ENCODE assay signal across 10 mouse cellular contexts in the genomic region with DNA sequence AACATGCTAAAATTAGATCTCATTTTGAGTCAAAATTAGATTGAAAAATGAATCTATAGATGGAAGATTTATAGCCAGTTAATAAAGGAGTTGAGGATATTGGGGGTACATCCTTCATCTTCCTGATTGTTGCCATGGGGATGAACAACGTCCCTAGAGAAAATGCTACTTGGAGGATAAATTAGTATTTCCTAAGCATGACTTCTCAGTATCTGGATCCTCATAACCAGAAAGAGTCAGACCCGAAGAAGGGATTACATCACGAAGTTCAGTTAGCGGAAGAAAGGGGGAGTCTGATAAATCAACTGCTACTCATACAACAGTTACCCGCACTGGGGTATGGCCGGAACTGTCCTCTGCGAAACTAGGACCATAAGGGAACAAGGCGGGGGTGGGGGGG. TPM values are rescaled to one million over a fixed set of nuclear protein-coding genes. Genes with fewer than 3 reads are reported as not detected.
A peak's percentile ranks its signal among the peaks of the same experiment; 100 is the strongest.
DNase-seq lines count a peak whose midpoint lies in the region; ATAC-seq lines count a peak whose summit lies in the region.
"Had no signal": no experiment of that assay in that cellular context is flagged by ENCODE, and none has a peak within 500 bp of the region (broad histone marks: within the 10 kb centered on the region; RNA-seq: fewer than 3 reads in every experiment).

No protein-coding gene starts in this region.

- H3K27me3 ChIP-seq in liver, embryonic 11.5 days (replicated peaks; ENCODE audit: control insufficient read depth, insufficient read depth, low read length): no peaks in the 10 kb centered on the region
- H3K27me3 ChIP-seq in forebrain, embryonic 12.5 days: no peaks in the 10 kb centered on the region
- H3K27me3 ChIP-seq in limb, embryonic 15.5 days: no peaks in the 10 kb centered on the region
- H3K27me3 ChIP-seq in splenic B cell, adult 2 months (ENCODE audit: control insufficient read depth, insufficient read depth, low read length, poor library complexity, severe bottlenecking): no peaks in the 10 kb centered on the region

- WGBS in liver, embryonic 11.5 days: 36% methylated on average over 8 of the region's 8 CpGs
- 50% methylated on average over 8 of the region's 8 CpGs for WGBS in forebrain, embryonic 12.5 days
- 57% methylated on average over 8 of the region's 8 CpGs for WGBS in limb, embryonic 15.5 days

- peak overlapping the region; percentile 94 for H3K4me2 ChIP-seq in liver, embryonic 11.5 days
- H3K4me2 ChIP-seq in forebrain, embryonic 12.5 days: peak overlapping the region; percentile 80
- peak overlapping the region; percentile 90 for H3K4me2 ChIP-seq in limb, embryonic 15.5 days

- no peak overlapping the region for H3K9ac ChIP-seq in liver, embryonic 11.5 days (ENCODE audit: low read depth, low read length)
- H3K9ac ChIP-seq in forebrain, embryonic 12.5 days: no peak overlapping the region
- no peak overlapping the region for H3K9ac ChIP-seq in limb, embryonic 15.5 days

- H3K4me3 ChIP-seq in liver, embryonic 11.5 days (ENCODE audit: low read depth, low read length): peak overlapping the region; percentile 87; the same call in 1 of the 2 replicates
- H3K4me3 ChIP-seq in forebrain, embryonic 12.5 days (replicated peaks): peak overlapping the region; percentile 93; the same call in 1 of the 2 replicates
- no peak overlapping the region; the same call in 1 of the 2 replicates for H3K4me3 ChIP-seq in limb, embryonic 15.5 days

- no peak overlapping the region for H3K27ac ChIP-seq in liver, embryonic 11.5 days (ENCODE audit: low read depth, low read length)
- no peak overlapping the region for H3K27ac ChIP-seq in forebrain, embryonic 12.5 days
- H3K27ac ChIP-seq in limb, embryonic 15.5 days: no peak overlapping the region

- ATAC-seq in liver, embryonic 11.5 days (replicated peaks; ENCODE audit: low FRiP score): no peak
- no peak for ATAC-seq in forebrain, embryonic 12.5 days (ENCODE audit: low FRiP score)
- no peak for ATAC-seq in limb, embryonic 15.5 days (ENCODE audit: insufficient number of reproducible peaks, low FRiP score, low TSS enrichment, low read depth)

- peaks cover 18% of the 10 kb centered on the region for H3K4me1 ChIP-seq in liver, embryonic 11.5 days (replicated peaks; ENCODE audit: control insufficient read depth, insufficient read depth, low read length)
- H3K4me1 ChIP-seq in forebrain, embryonic 12.5 days: peaks cover 17% of the 10 kb centered on the region
- H3K4me1 ChIP-seq in limb, embryonic 15.5 days: peaks cover 15% of the 10 kb centered on the region

- H3K9me3 ChIP-seq in liver, embryonic 11.5 days (ENCODE audit: control insufficient read depth, low read length): no peaks in the 10 kb centered on the region
- H3K9me3 ChIP-seq in forebrain, embryonic 12.5 days: no peaks in the 10 kb centered on the region
- H3K9me3 ChIP-seq in limb, embryonic 15.5 days: no peaks in the 10 kb centered on the region

- no peaks in the 10 kb centered on the region for H3K36me3 ChIP-seq in liver, embryonic 11.5 days (ENCODE audit: control insufficient read depth, insufficient read depth, low read length)
- H3K36me3 ChIP-seq in forebrain, embryonic 12.5 days (replicated peaks): no peaks in the 10 kb centered on the region
- no peaks in the 10 kb centered on the region for H3K36me3 ChIP-seq in limb, embryonic 15.5 days
- H3K36me3 ChIP-seq in splenic B cell, adult 2 months (ENCODE audit: control insufficient read depth, insufficient read depth, low read length, poor library complexity, severe bottlenecking): no peaks in the 10 kb centered on the region

- DNase-seq in liver, embryonic 11.5 days (ENCODE audit: low spot score): no peak
- no peak for DNase-seq in liver
- peak; percentile 44 for DNase-seq in splenic B cell, adult 2 months (ENCODE audit: low read depth, low spot score)
- DNase-seq in frontal cortex, postnatal 14 days (ENCODE audit: low spot score in 2 of 2): no peak
- no peak for DNase-seq in adrenal gland, postnatal 10 days
- no peak for DNase-seq in B cell, adult 2 months

RNA-seq across cellular contexts. Expression of a gene that starts 0.4 kb away (rescaled TPM):
- 0.11 TPM in 1 of 2 replicates, not detected in the other for polyA plus RNA-seq in liver, embryonic 11.5 days (2014; fragmentation: Nextera tagmentation; extraction: Ambion mirVana)
- polyA plus RNA-seq in forebrain, embryonic 12.5 days (2016; fragmentation: Nextera tagmentation; extraction: Ambion mirVana): not detected in 2 replicates
- not detected in 2 replicates for polyA plus RNA-seq in limb, embryonic 15.5 days (2015; fragmentation: Nextera tagmentation; extraction: Ambion mirVana)
- total RNA-seq in adrenal gland, postnatal 10 days (2021): not detected
- total RNA-seq: layer of hippocampus, postnatal 10 days had no signal
- polyA plus RNA-seq: small intestine, adult 2 months had no signal

RNA-seq across cellular contexts. Expression of a gene that starts 0.6 kb away (rescaled TPM):
- polyA plus RNA-seq in liver, embryonic 11.5 days (2014; fragmentation: Nextera tagmentation; extraction: Ambion mirVana): 11.5 and 11.8 TPM in 2 replicates
- polyA plus RNA-seq in forebrain, embryonic 12.5 days (2016; fragmentation: Nextera tagmentation; extraction: Ambion mirVana): 24.3 and 27.0 TPM in 2 replicates
- polyA plus RNA-seq in limb, embryonic 15.5 days (2015; fragmentation: Nextera tagmentation; extraction: Ambion mirVana): 13.4 and 14.7 TPM in 2 replicates
- total RNA-seq in adrenal gland, postnatal 10 days (2021): 10 to 100 TPM; 19.7 to 20.3 TPM

RNA-seq across cellular contexts. Expression of a gene that starts 3.2 kb away (rescaled TPM):
- 0.42 and 0.52 TPM in 2 replicates for polyA plus RNA-seq in liver, embryonic 11.5 days (2014; fragmentation: Nextera tagmentation; extraction: Ambion mirVana)
- 1.2 and 1.5 TPM in 2 replicates for polyA plus RNA-seq in forebrain, embryonic 12.5 days (2016; fragmentation: Nextera tagmentation; extraction: Ambion mirVana)
- 0.73 and 1.1 TPM in 2 replicates for polyA plus RNA-seq in limb, embryonic 15.5 days (2015; fragmentation: Nextera tagmentation; extraction: Ambion mirVana)
- total RNA-seq in adrenal gland, postnatal 10 days (2021): not detected
- total RNA-seq: layer of hippocampus, postnatal 10 days had no signal

RNA-seq across cellular contexts. Expression of a gene that starts 58.4 kb away (rescaled TPM):
- 41.6 and 47.0 TPM in 2 replicates for polyA plus RNA-seq in liver, embryonic 11.5 days (2014; fragmentation: Nextera tagmentation; extraction: Ambion mirVana)
- 18.9 and 22.6 TPM in 2 replicates for polyA plus RNA-seq in forebrain, embryonic 12.5 days (2016; fragmentation: Nextera tagmentation; extraction: Ambion mirVana)
- polyA plus RNA-seq in limb, embryonic 15.5 days (2015; fragmentation: Nextera tagmentation; extraction: Ambion mirVana): 20.0 and 21.6 TPM in 2 replicates
- 100 to 1,000 TPM in 1 of 2 experiments, 10 to 100 TPM in 1; 73.4 to 104 TPM for total RNA-seq in adrenal gland, postnatal 10 days (2021)
